Mouse (Mus musculus) liver, embryonic 14.5 days (tissue): ENCODE data around the gene Ssbp3.

Experiments used
- CTCF ChIP-seq: IDR thresholded peaks from 2 replicates; pipeline ENCODE4 v1.5.1; 2016; ENCODE audit warnings: antibody characterized with exemption, low read depth, control low read depth
- EP300 ChIP-seq: IDR thresholded peaks from 2 replicates; pipeline ENCODE4 v1.6.1; 2016; ENCODE audit warnings: antibody characterized with exemption, low read depth

DNA sequence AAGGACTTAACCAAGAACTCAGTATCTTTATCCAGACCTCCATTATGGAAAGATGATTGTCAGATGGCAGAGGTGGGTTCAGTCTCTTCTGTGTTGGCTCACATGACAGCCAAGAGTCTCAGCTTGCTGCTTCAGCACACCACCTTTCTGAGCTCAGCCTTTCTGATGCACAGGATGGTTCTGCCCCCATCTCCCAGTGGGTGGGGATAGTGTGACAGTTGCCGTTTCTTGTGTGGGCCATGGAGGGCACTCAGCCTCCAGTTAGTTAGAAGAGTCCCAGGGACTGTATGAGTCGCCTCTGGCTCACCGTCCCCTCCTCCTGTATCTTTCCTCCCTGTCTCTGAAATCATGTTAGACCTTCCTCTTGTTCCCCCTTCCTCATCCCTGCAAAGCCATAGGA is 55.9 kb downstream of the Ssbp3 start:
- TF ChIP-seq EP300: no peak
- no peak for TF ChIP-seq CTCF
